Mouse (Mus musculus) G1E (cell line): Measurements from ENCODE around the gene Wt1.

ENCODE experiments used
- CTCF ChIP-seq: IDR thresholded peaks from 2 replicates; pipeline ENCODE4 v1.5.1; 2012; ENCODE audit warnings: low read depth, low read length, inconsistent platforms, mixed read lengths
- GATA1 ChIP-seq: IDR thresholded peaks from 2 replicates; pipeline ENCODE4 v1.6.1; 2012; ENCODE audit warnings: borderline replicate concordance, low read length, inconsistent platforms, mixed read lengths

- TF ChIP-seq GATA1 (no peak), CTCF (no peak)
Measured at GRCm38 (mm10) chr2:105128564-105128963, 2.2 kb downstream of the Wt1 start.
